Mouse (Mus musculus): ENCODE measurements around the gene Cadps2. TPM values are rescaled to one million over a fixed set of nuclear protein-coding genes. Genes with fewer than 3 reads are reported as not detected.

Cadps2 gene
- total RNA-seq, 2 experiments from 2014 or later = 0.92 to 0.93 TPM

DNA sequence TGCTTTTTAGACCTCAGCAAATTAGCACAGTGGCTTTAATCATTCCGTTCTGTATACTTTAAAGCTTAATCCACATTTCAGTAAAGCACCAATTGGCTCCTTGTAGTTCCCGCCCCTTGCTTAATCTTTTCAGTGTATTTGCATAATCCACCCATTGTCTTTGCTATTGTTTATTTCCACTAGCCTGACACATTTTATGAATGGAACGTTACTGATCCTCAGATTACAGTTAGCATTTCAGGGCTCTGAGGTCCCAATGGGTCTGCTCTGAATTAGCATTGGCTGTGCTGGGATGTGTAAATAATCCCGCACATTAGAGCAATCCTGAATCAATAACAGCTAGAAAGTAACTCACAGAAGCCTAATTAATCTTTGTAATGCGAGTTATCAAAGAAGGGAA, 452.5 kb downstream of the Cadps2 start:
- no peak for ATAC-seq (replicated peaks; ENCODE audit: poor library complexity, severe bottlenecking)

GRCm38 (mm10) chr6:23383004-23383347, 456.2 kb downstream of the Cadps2 start:
- no peak for ATAC-seq (replicated peaks; ENCODE audit: poor library complexity, severe bottlenecking)

- no peak for ATAC-seq (replicated peaks; ENCODE audit: poor library complexity, severe bottlenecking)
These were observed 456.8 kb downstream of the Cadps2 start for GRCm38 (mm10) chr6:23382283-23383003.

DNA sequence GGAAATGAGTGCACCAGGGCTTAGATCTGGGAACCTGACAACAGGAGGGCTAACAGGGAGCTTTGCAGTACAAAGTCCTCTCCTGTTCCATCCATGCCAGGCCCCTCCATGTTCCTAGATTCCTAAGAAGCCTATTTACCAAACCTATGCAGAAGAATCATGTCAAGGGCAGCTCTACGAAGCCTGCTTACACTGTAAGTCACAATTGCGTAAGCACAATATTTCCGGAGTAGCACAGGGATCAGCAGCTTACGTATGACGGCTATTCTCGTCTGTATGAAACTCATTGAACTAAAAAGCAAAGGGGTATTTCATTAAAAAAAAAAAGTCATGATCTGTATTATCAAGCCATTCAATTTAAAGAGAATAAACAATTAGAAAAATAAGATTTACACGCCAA, 462.9 kb downstream of the Cadps2 start:
- ATAC-seq (replicated peaks; ENCODE audit: poor library complexity, severe bottlenecking) = no peak

- no peak for ATAC-seq (replicated peaks; ENCODE audit: poor library complexity, severe bottlenecking)
These were observed 477.3 kb downstream of the Cadps2 start for GRCm38 (mm10) chr6:23361842-23362451.

GRCm38 (mm10) chr6:23360596-23360995, 478.6 kb downstream of the Cadps2 start:
- ATAC-seq (replicated peaks; ENCODE audit: poor library complexity, severe bottlenecking) = no peak

- no peak for ATAC-seq (replicated peaks; ENCODE audit: poor library complexity, severe bottlenecking)
These were observed 483.1 kb downstream of the Cadps2 start for GRCm38 (mm10) chr6:23356141-23356540.

GRCm38 (mm10) chr6:23353480-23353879, 485.7 kb downstream of the Cadps2 start:
- no peak for ATAC-seq (replicated peaks; ENCODE audit: poor library complexity, severe bottlenecking)

GRCm38 (mm10) chr6:23337411-23338063, 501.7 kb downstream of the Cadps2 start:
- no peak for ATAC-seq (replicated peaks; ENCODE audit: poor library complexity, severe bottlenecking)

DNA sequence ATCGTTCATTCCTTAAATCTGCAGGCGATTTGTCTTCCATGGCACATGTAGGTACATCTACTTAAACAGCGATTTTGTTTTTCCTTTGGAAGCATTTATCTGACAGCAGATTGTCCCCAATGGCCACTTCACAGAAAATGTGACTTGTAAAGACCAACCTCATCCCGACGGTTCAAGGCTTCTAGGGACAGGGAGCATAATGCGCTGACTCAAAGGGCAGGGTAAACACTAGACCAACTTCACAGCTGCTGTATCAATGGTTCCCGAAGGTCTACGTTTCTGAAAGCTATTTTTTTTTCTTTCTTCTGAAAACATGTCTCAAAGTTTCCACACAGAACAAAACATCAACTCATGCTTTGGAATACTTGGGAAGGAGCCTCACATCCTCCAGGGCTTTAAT, 524.3 kb downstream of the Cadps2 start:
- ATAC-seq (replicated peaks; ENCODE audit: poor library complexity, severe bottlenecking) = no peak

DNA sequence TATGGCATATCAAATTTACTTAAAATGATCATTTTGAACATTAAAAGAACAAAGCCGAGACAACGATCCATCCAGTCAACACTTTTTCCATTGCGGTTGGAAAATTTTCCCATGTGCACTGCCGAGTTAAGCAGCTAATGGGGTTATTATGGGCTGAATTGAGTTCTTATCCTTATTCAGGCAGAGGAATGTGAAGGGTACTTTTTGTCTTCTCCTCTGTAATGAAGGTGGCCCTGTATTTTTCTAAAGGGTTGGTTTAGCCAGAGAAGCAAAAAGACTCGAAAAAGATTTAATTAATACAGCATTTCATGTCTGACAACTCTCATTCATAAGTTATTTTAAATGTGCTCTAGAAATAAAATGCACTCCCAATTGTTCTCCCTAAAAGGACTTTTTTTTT, 524.9 kb downstream of the Cadps2 start:
- no peak for ATAC-seq (replicated peaks; ENCODE audit: poor library complexity, severe bottlenecking)

- ATAC-seq (replicated peaks; ENCODE audit: poor library complexity, severe bottlenecking) = no peak
These were observed 533.2 kb downstream of the Cadps2 start for GRCm38 (mm10) chr6:23306046-23306445.

- ATAC-seq (replicated peaks; ENCODE audit: poor library complexity, severe bottlenecking) = no peak
These were observed 540.6 kb downstream of the Cadps2 start for GRCm38 (mm10) chr6:23298596-23298995.

DNA sequence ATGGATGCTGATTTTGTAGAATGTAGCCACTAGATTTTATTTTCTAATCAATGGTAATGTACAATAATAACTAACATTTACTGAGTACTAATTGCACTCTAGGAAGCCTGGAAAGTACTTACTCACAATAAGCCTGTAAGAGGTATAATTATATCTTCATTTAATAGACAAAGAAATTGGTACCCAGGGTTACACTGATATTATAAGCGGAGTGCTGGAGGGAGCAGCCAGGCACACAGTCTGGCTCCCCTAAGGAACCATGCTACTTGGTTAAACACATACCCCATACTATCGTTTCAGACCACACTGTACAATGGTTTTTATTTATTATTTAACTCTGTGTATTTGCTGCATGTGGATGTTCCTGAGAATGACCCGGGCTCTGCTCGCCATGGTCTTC, 544.5 kb downstream of the Cadps2 start:
- ATAC-seq (replicated peaks; ENCODE audit: poor library complexity, severe bottlenecking) = no peak

DNA sequence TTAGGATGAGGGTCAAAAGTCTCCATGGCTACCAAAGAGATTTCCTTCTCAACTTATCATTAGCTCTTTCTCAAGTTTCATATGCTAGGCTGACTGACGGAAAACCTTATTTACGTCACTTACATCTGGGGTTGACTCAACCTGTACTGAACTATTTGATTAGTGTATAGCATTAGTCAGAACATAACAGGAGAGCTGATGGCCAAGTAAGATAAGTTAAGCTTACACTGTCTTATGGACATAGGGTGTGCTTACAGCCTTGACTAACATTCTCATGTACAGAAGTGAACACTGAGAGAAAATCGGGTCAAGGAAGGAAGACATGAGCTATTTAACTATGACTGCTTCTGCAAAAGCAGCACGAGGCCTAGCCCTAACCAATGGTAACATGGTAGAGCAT, 550.5 kb downstream of the Cadps2 start:
- ATAC-seq (replicated peaks; ENCODE audit: poor library complexity, severe bottlenecking) = no peak

DNA sequence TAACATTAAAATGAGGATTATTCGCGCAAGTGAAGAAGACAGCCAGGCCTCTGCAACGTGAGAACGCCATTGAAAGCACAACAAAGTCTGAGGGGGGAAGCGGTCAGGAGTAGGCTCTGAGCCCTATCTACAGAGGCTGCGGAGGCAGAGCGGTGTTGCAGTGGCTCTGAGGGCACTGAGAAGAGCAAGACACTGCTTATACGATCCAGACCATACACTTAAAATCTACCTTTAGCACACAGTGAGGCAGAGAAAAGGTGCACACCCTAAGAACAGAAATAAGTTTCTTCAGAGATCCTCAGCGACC, 557.8 kb downstream of the Cadps2 start:
- ATAC-seq (replicated peaks; ENCODE audit: poor library complexity, severe bottlenecking) = no peak

GRCm38 (mm10) chr6:23280811-23281513, 558.3 kb downstream of the Cadps2 start:
- no peak for ATAC-seq (replicated peaks; ENCODE audit: poor library complexity, severe bottlenecking)

GRCm38 (mm10) chr6:23273483-23273882, 565.7 kb downstream of the Cadps2 start:
- no peak for ATAC-seq (replicated peaks; ENCODE audit: poor library complexity, severe bottlenecking)

DNA sequence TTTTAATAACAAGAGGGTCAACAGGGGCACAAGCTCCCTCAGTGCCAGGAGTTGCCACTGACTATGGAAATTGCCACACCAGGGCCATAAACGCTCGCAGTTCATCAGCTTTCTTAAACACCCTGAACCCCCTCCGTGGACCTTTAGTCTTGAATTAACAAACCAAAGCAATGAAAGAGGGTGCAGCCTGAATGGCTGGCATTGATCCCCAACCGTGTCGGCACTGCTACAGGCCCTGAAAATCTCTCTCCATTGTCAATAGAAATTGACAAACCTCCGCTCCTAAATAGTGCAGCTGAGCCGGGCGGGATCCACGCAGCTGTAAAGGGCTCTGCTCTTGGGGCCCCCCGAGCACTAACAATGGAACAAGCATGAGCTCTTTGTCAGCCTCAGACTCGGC, 566.2 kb downstream of the Cadps2 start:
- ATAC-seq (replicated peaks; ENCODE audit: poor library complexity, severe bottlenecking) = no peak

GRCm38 (mm10) chr6:23272542-23272941, 566.7 kb downstream of the Cadps2 start:
- ATAC-seq (replicated peaks; ENCODE audit: poor library complexity, severe bottlenecking) = no peak

DNA sequence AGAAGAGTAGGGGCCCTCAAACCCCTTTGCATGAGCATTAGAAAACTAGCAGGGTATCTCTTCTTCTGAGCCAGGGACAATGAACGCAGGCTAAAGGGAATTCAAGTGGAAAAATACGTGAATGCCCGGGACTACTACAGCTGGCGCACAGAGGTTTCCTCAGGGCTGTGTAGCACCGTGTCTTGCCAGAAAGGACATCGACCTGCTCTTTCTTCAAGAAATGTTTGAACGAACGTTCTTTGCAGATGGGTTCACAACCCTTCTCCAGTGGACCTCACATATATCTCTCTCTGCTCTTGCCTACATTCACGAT, 578.5 kb downstream of the Cadps2 start:
- no peak for ATAC-seq (replicated peaks; ENCODE audit: poor library complexity, severe bottlenecking)

All from granulocyte monocyte progenitor cell, adult 5-6 weeks (primary cell).